Mouse (Mus musculus) lung, embryonic 14.5 days (tissue): ENCODE results near the gene Itpripl1. TPM values are rescaled to one million over a fixed set of nuclear protein-coding genes. Genes with fewer than 3 reads are reported as not detected.
"Not testable (repeated sequence)": the region's sequence is repeated elsewhere in the genome, so short reads cannot be mapped to it uniquely, and the experiment has no call there.

Source experiments
- ATAC-seq: fragments of 200-750 bp; cut with Nextera tagmentation; 2 replicates; pipeline ENCODE4 v1.8.0; 2017; ENCODE audit warnings: mild to moderate bottlenecking, moderate TSS enrichment, moderate library complexity; ENCODE audit not compliant: insufficient read depth
- DNase-seq: peaks from one replicate; pipeline ENCODE4 v3.0.0-alpha.2; 2015
- H3K27ac ChIP-seq: fragments of 300-500 bp; sonication (generic); 2 replicates; pipeline ENCODE4 v1.5.1; 2014; ENCODE audit warnings: low read depth, mild to moderate bottlenecking, moderate library complexity
- H3K27me3 ChIP-seq: fragments of 300-500 bp; sonication (generic); 2 replicates; pipeline ENCODE4 v1.6.1; 2014; ENCODE audit warnings: low read length, control low read depth; ENCODE audit not compliant: insufficient read depth
- H3K36me3 ChIP-seq: fragments of 300-500 bp; sonication (generic); 2 replicates; pipeline ENCODE4 v1.6.1; 2014; ENCODE audit warnings: control low read depth; ENCODE audit not compliant: insufficient read depth
- H3K4me1 ChIP-seq: fragments of 300-500 bp; sonication (generic); 2 replicates; pipeline ENCODE4 v1.6.1; 2014; ENCODE audit warnings: antibody characterized with exemption, control low read depth; ENCODE audit not compliant: insufficient read depth
- H3K4me2 ChIP-seq: fragments of 300-500 bp; sonication (generic); 2 replicates; pipeline ENCODE4 v1.6.1; 2014; ENCODE audit warnings: mild to moderate bottlenecking
- H3K4me3 ChIP-seq: fragments of 300-500 bp; sonication (generic); 2 replicates; pipeline ENCODE4 v1.5.1; 2014; ENCODE audit warnings: low read depth, low read length
- H3K9ac ChIP-seq: fragments of 300-500 bp; sonication (generic); 2 replicates; pipeline ENCODE4 v1.6.1; 2014
- H3K9me3 ChIP-seq: fragments of 300-500 bp; sonication (generic); 2 replicates; pipeline ENCODE4 v1.6.1; 2016; ENCODE audit warnings: low read depth, low read length, control low read depth
- CTCF ChIP-seq: IDR thresholded peaks from 2 replicates; pipeline ENCODE4 v1.5.1; 2016; ENCODE audit warnings: antibody characterized with exemption, low read depth
- WGBS: fragments of 180-500 bp; shearing (Covaris S2); extraction: QIAGEN DNeasy Blood & Tissue Kit; methylation state at CpG from one replicate; pipeline ENCODE4 v1.1.7; 2014; 5-methylcytosine and 5-hydroxymethylcytosine counted together
- polyA plus RNA-seq: library from polyadenylated mRNA; unstranded; fragments of >200 nt; fragmentation: Nextera tagmentation; extraction: Ambion mirVana; gene quantifications from 2 replicates; pipeline ENCODE4 v1.2.1, GENCODE M21; 2014

The Itpripl1 gene
- polyA plus RNA-seq, 1 experiment from 2014 or later: 26.5 TPM

- Histone ChIP-seq H3K36me3 (0 out of 2 replicates have a peak, but pooled peaks cover 11% of the 10 kb centered on the region), H3K27ac (no peak overlapping the region), H3K9me3 (no peaks in the 10 kb centered on the region), H3K9ac (no peak overlapping the region), H3K4me2 (no peak overlapping the region), H3K27me3 (no peaks in the 10 kb centered on the region), H3K4me3 (no peak overlapping the region), H3K4me1 (no peaks in the 10 kb centered on the region)
- TF ChIP-seq CTCF: no peak
- 56% methylated on average over 8 of the region's 8 CpGs for WGBS
- ATAC-seq (no peak), DNase-seq (no peak)
Measured at GRCm38 (mm10) chr2:127092000-127092399, 51.2 kb downstream of the Itpripl1 start.

GRCm38 (mm10) chr2:127090151-127090550, 53.1 kb downstream of the Itpripl1 start:
- not testable (repeated sequence) for H3K4me2 ChIP-seq, H3K9me3 ChIP-seq, H3K9ac ChIP-seq, H3K4me3 ChIP-seq, DNase-seq, ATAC-seq, H3K27me3 ChIP-seq, H3K36me3 ChIP-seq, H3K4me1 ChIP-seq, H3K27ac ChIP-seq

Other genes starting within 250 kb of the Itpripl1 start
- 42.7 and 46.0 TPM in 2 replicates for gene Sppl2a, start 210.2 kb downstream of the Itpripl1 start, polyA plus RNA-seq
- 11.2 and 11.9 TPM in 2 replicates for gene Ap4e1, start 134.7 kb downstream of the Itpripl1 start, polyA plus RNA-seq
- gene Blvra, start 72.8 kb downstream of the Itpripl1 start, polyA plus RNA-seq: 51.3 and 54.2 TPM in 2 replicates
- gene Ncaph, start 9.5 kb downstream of the Itpripl1 start, polyA plus RNA-seq: 119 and 123 TPM in 2 replicates
- 1.9 and 2.8 TPM in 2 replicates for gene 1810024B03Rik, start 64.8 kb upstream of the Itpripl1 start, polyA plus RNA-seq
- gene Snrnp200, start 64.9 kb upstream of the Itpripl1 start, polyA plus RNA-seq: 75.1 TPM in 2 replicates
- 58.5 and 61.3 TPM in 2 replicates for gene Ciao1, start 104.4 kb upstream of the Itpripl1 start, polyA plus RNA-seq
- gene Tmem127, start 104.5 kb upstream of the Itpripl1 start, polyA plus RNA-seq: 22.0 and 22.6 TPM in 2 replicates
- 86.6 and 88.7 TPM in 2 replicates for gene Stard7, start 126.8 kb upstream of the Itpripl1 start, polyA plus RNA-seq
- 12.3 and 15.7 TPM in 2 replicates for gene Dusp2, start 192.7 kb upstream of the Itpripl1 start, polyA plus RNA-seq
- not detected in 2 replicates for gene Astl, start 195.2 kb upstream of the Itpripl1 start, polyA plus RNA-seq
- gene Adra2b, start 219.8 kb upstream of the Itpripl1 start, polyA plus RNA-seq: not detected in 2 replicates